26 mouse cellular contexts compared by ENCODE assay signal in genomic region chr4:143334995-143335394, GRCm38 (mm10). TPM values are rescaled to one million over a fixed set of nuclear protein-coding genes. Genes with fewer than 3 reads are reported as not detected.
DNase-seq lines count a peak whose midpoint lies in the region; ATAC-seq lines count a peak whose summit lies in the region.
"Had no signal": no experiment of that assay in that cellular context is flagged by ENCODE, and none has a peak within 500 bp of the region (broad histone marks: within the 10 kb centered on the region; RNA-seq: fewer than 3 reads in every experiment).

No protein-coding gene starts in this region.

- H3K9ac ChIP-seq in heart, embryonic 12.5 days, result no peak overlapping the region
- no peak overlapping the region for H3K9ac ChIP-seq in forebrain, embryonic 11.5 days (ENCODE audit: low read length)
- H3K9ac ChIP-seq: embryonic facial prominence, embryonic 15.5 days; forebrain, embryonic 15.5 days; hindbrain, embryonic 15.5 days had no signal

- no peak overlapping the region for H3K27ac ChIP-seq in heart, embryonic 12.5 days (ENCODE audit: poor library complexity, severe bottlenecking)
- H3K27ac ChIP-seq in forebrain, embryonic 11.5 days (ENCODE audit: low read depth, low read length), result no peak overlapping the region
- H3K27ac ChIP-seq: embryonic facial prominence, embryonic 15.5 days; forebrain, embryonic 10.5 days; forebrain, embryonic 15.5 days; hindbrain, embryonic 15.5 days had no signal

- no peaks in the 10 kb centered on the region for H3K36me3 ChIP-seq in heart, embryonic 12.5 days
- no peaks in the 10 kb centered on the region for H3K36me3 ChIP-seq in forebrain, embryonic 11.5 days (ENCODE audit: control insufficient read depth, insufficient read depth, low read length)
- H3K36me3 ChIP-seq: embryonic facial prominence, embryonic 15.5 days; forebrain, embryonic 10.5 days; forebrain, embryonic 15.5 days; hindbrain, embryonic 15.5 days had no signal

- ATAC-seq in heart, embryonic 12.5 days (ENCODE audit: insufficient number of reproducible peaks, low FRiP score), result no peak
- no peak for ATAC-seq in forebrain, embryonic 11.5 days (replicated peaks; ENCODE audit: low FRiP score)
- ATAC-seq: forebrain, embryonic 15.5 days; intestine, embryonic 16.5 days had no signal

- WGBS in heart, embryonic 12.5 days, result 60% methylated on average over 17 of the region's 17 CpGs
- WGBS in forebrain, embryonic 11.5 days, result 89% methylated on average over 17 of the region's 17 CpGs

- H3K4me2 ChIP-seq in heart, embryonic 12.5 days, result peak overlapping the region; percentile 7; the same call in 1 of the 2 replicates
- no peak overlapping the region for H3K4me2 ChIP-seq in forebrain, embryonic 11.5 days (ENCODE audit: low read depth, low read length, severe bottlenecking)
- H3K4me2 ChIP-seq: embryonic facial prominence, embryonic 15.5 days; forebrain, embryonic 15.5 days; hindbrain, embryonic 15.5 days had no signal

- intact Hi-C loops in heart, postnatal 25 days (cut with DNase I), result no loop called here
- intact Hi-C loops in heart, postnatal 10 days (cut with DNase I), result no loop called here

- no peaks in the 10 kb centered on the region for H3K27me3 ChIP-seq in heart, embryonic 12.5 days (replicated peaks)
- H3K27me3 ChIP-seq in forebrain, embryonic 11.5 days (ENCODE audit: control insufficient read depth, insufficient read depth, low read length), result no peaks in the 10 kb centered on the region
- H3K27me3 ChIP-seq: embryonic facial prominence, embryonic 15.5 days; forebrain, embryonic 15.5 days; hindbrain, embryonic 15.5 days had no signal

- peak; percentile 89 for DNase-seq in heart, adult 11 months
- no peak for DNase-seq in heart, postnatal 25 days (ENCODE audit: low spot score)
- DNase-seq in A20 (ENCODE audit: low read depth, low spot score), result peak; percentile 46
- peak; percentile 8 to 23 for DNase-seq in heart, postnatal 10 days
- DNase-seq in layer of hippocampus, adult 9-10 months (ENCODE audit: low spot score), result no peak
- DNase-seq in forebrain, embryonic 11.5 days (ENCODE audit: low spot score), result no peak
- no peak for DNase-seq in natural killer cell, adult 2 months (ENCODE audit: low spot score in 2 of 2)
- DNase-seq: adrenal gland, adult 2 months; adrenal gland, postnatal 25 days; cerebellum, adult 2 months; cerebellum, postnatal 14 days; embryo, embryonic 11 days; gastrocnemius, postnatal 25 days; kidney, adult 8-10 months had no signal

- H3K4me1 ChIP-seq in heart, embryonic 12.5 days (replicated peaks), result 0 out of 2 replicates have a peak, but pooled peaks cover 4% of the 10 kb centered on the region
- H3K4me1 ChIP-seq in forebrain, embryonic 11.5 days (replicated peaks; ENCODE audit: control insufficient read depth, insufficient read depth, low read length), result no peaks in the 10 kb centered on the region

- no peaks in the 10 kb centered on the region for H3K9me3 ChIP-seq in heart, embryonic 12.5 days (replicated peaks)
- no peaks in the 10 kb centered on the region for H3K9me3 ChIP-seq in forebrain, embryonic 11.5 days (ENCODE audit: control insufficient read depth, low read length)
- H3K9me3 ChIP-seq: embryonic facial prominence, embryonic 15.5 days; forebrain, embryonic 10.5 days; forebrain, embryonic 15.5 days; hindbrain, embryonic 15.5 days had no signal

- H3K4me3 ChIP-seq in heart, embryonic 12.5 days, result no peak overlapping the region
- H3K4me3 ChIP-seq in forebrain, embryonic 11.5 days (ENCODE audit: low read depth, low read length), result no peak overlapping the region
- H3K4me3 ChIP-seq: embryonic facial prominence, embryonic 15.5 days; erythroblast, embryonic 14.5 days; forebrain, embryonic 10.5 days; forebrain, embryonic 15.5 days; hindbrain, embryonic 15.5 days had no signal

RNA-seq across cellular contexts. Expression of gene Lrrc38, which starts 14.6 kb away (rescaled TPM):
- total RNA-seq in heart, postnatal 25 days (2021), result under 1 TPM; 0.21 to 0.22 TPM
- polyA plus RNA-seq in heart, embryonic 12.5 days (2016; fragmentation: Nextera tagmentation; extraction: Ambion mirVana), result 0.08 TPM in 1 of 2 replicates, not detected in the other
- under 1 TPM in 1 of 2 experiments, not detected in 1; 0.14 TPM for total RNA-seq in heart, postnatal 10 days (2021)
- polyA plus RNA-seq in forebrain, embryonic 11.5 days (2014; fragmentation: Nextera tagmentation; extraction: Ambion mirVana), result not detected in 2 replicates
- total RNA-seq: adrenal gland, postnatal 25 days; common myeloid progenitor, adult 5-6 weeks; granulocyte monocyte progenitor cell, adult 5-6 weeks had no signal
- polyA plus RNA-seq: erythroblast, embryonic 14.5 days; forebrain, embryonic 10.5 days; intestine, embryonic 16.5 days had no signal

RNA-seq across cellular contexts. Expression of gene Pdpn, which starts 35.6 kb away (rescaled TPM):
- 1 to 10 TPM; 7.8 to 8.3 TPM for total RNA-seq in heart, postnatal 25 days (2021)
- polyA plus RNA-seq in heart, embryonic 12.5 days (2016; fragmentation: Nextera tagmentation; extraction: Ambion mirVana), result 28.4 and 28.8 TPM in 2 replicates
- 10 to 100 TPM; 10.1 to 12.9 TPM for total RNA-seq in heart, postnatal 10 days (2021)
- 74.5 and 75.8 TPM in 2 replicates for polyA plus RNA-seq in forebrain, embryonic 11.5 days (2014; fragmentation: Nextera tagmentation; extraction: Ambion mirVana)
- total RNA-seq: common myeloid progenitor, adult 5-6 weeks; granulocyte monocyte progenitor cell, adult 5-6 weeks had no signal
- polyA plus RNA-seq: erythroblast, embryonic 14.5 days had no signal

RNA-seq across cellular contexts. Expression of gene Pramel1, which starts 59.2 kb away (rescaled TPM):
- not detected for total RNA-seq in heart, postnatal 25 days (2021)
- polyA plus RNA-seq in heart, embryonic 12.5 days (2016; fragmentation: Nextera tagmentation; extraction: Ambion mirVana), result not detected in 2 replicates
- not detected for total RNA-seq in heart, postnatal 10 days (2021)
- not detected in 2 replicates for polyA plus RNA-seq in forebrain, embryonic 11.5 days (2014; fragmentation: Nextera tagmentation; extraction: Ambion mirVana)
- total RNA-seq: adrenal gland, adult 2 months; adrenal gland, postnatal 25 days; common myeloid progenitor, adult 5-6 weeks; gastrocnemius, postnatal 25 days; granulocyte monocyte progenitor cell, adult 5-6 weeks had no signal
- polyA plus RNA-seq: adrenal gland, adult 2 months; embryonic facial prominence, embryonic 11.5 days; embryonic facial prominence, embryonic 15.5 days; erythroblast, embryonic 14.5 days; forebrain, embryonic 10.5 days; forebrain, embryonic 15.5 days; heart, postnatal 0 days; hindbrain, embryonic 11.5 days; hindbrain, embryonic 15.5 days; intestine, embryonic 16.5 days had no signal

Comparison
In these comparisons a context has a peak if more than half of its experiments do, and no peak if none do; other contexts are left out.
1. DNase-seq: peak in heart, adult 11 months (single experiment), A20 (single experiment) and heart, postnatal 10 days (2 of 2); none in heart, postnatal 25 days (single experiment), layer of hippocampus, adult 9-10 months (single experiment), forebrain, embryonic 11.5 days (single experiment) and natural killer cell, adult 2 months (0 of 2).